Mouse (Mus musculus): ENCODE measurements around the gene Timm13. TPM values are rescaled to one million over a fixed set of nuclear protein-coding genes. Genes with fewer than 3 reads are reported as not detected.

The Timm13 gene
- polyA plus RNA-seq, 1 experiment from 2014 or later = 339 TPM

DNA sequence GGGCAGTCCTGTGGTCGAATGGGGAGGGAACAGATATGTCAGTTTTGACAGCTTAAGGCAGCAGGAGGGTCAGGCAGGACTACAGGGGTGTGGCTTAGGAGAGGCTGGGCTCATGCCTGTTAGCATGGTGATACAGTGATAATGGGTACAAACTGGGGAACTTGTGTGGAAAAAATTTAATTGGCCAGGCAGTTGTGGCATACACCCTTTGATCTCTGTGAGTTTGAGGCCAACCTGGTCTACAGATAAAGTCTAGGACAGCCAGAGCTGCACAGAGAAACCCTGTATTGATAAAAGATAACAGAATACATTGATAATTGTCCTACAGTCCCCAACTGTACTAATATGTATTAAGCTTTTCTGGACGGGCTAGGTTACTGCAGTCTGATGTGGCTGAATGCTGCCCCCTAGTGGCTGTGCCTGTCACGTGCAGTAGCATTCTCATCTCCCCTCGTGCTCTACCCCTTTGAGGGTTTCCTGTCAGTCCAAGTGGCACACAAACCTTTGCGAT is 20.6 kb downstream of the Timm13 start:
- Histone ChIP-seq H3K9me3 (replicated peaks) (no peaks in the 10 kb centered on the region), H3K4me1 (peaks cover 6% of the 10 kb centered on the region), H3K4me3 (replicated peaks) (no peak overlapping the region), H3K36me3 (no peaks in the 10 kb centered on the region), H3K27ac (replicated peaks) (no peak overlapping the region), H3K27me3 (no peaks in the 10 kb centered on the region), H3K4me2 (replicated peaks) (no peak overlapping the region), H3K9ac (no peak overlapping the region)
- WGBS = 19% methylated on average over 5 of the region's 5 CpGs
- no peak for ATAC-seq (ENCODE audit: insufficient number of reproducible peaks, low FRiP score, low TSS enrichment, low read depth)

DNA sequence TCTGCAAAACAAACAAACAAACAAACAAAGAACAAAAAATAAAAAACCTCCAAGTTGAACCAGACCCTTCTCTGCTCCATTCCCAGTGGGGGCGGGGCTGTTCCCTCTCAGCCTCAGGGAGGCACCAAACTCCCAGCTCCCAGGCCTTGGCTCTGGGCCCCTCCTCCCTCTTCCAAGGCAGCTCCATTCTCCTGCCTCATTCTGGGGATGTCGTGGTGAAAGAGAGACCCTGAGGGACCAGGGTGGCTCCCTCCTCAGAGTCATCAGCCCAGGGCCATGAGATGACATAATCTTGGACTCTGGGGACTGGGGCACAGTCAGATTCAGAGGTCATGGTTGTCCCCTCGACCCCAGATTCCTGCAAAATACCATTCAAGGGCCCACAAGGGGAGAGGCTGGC is 24.2 kb downstream of the Timm13 start:
- H3K4me2 ChIP-seq (replicated peaks) = no peak overlapping the region
- no peak for ATAC-seq (ENCODE audit: insufficient number of reproducible peaks, low FRiP score, low TSS enrichment, low read depth)
- no peak overlapping the region for H3K4me3 ChIP-seq (replicated peaks)
- no peak overlapping the region for H3K9ac ChIP-seq
- 15% methylated on average over 3 of the region's 3 CpGs for WGBS
- H3K27ac ChIP-seq (replicated peaks) = no peak overlapping the region
- H3K27me3 ChIP-seq = no peaks in the 10 kb centered on the region; the same call in 1 of the 2 replicates
- no peaks in the 10 kb centered on the region for H3K36me3 ChIP-seq
- H3K4me1 ChIP-seq = peaks cover 6% of the 10 kb centered on the region
- no peaks in the 10 kb centered on the region for H3K9me3 ChIP-seq (replicated peaks)

DNA sequence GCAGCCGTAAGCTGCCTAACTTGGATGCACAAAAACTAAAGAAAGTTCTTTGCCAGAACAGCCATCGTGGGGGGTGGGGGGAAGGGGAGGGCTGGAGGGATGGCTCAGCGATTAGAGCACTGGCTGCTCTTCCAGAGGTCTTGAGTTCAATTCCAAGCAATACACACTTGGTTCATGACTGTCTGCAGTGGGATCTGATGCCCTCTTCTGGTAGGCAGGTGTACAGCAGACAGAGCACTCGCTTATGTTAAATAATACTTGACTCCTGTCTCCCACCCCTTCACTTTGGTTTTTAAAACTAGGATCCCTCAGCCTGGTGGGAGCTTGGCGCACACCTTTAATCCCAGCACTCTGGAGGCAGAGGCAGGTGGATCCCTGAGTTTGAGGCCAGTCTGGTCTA is 24.7 kb downstream of the Timm13 start:
- Histone ChIP-seq H3K4me1 (peaks cover 6% of the 10 kb centered on the region), H3K4me2 (replicated peaks) (no peak overlapping the region), H3K27me3 (no peaks in the 10 kb centered on the region; the same call in 1 of the 2 replicates), H3K27ac (replicated peaks) (no peak overlapping the region), H3K36me3 (no peaks in the 10 kb centered on the region), H3K4me3 (replicated peaks) (no peak overlapping the region), H3K9ac (no peak overlapping the region), H3K9me3 (replicated peaks) (no peaks in the 10 kb centered on the region)
- WGBS = 26% methylated on average over 5 of the region's 5 CpGs
- no peak for ATAC-seq (ENCODE audit: insufficient number of reproducible peaks, low FRiP score, low TSS enrichment, low read depth)

DNA sequence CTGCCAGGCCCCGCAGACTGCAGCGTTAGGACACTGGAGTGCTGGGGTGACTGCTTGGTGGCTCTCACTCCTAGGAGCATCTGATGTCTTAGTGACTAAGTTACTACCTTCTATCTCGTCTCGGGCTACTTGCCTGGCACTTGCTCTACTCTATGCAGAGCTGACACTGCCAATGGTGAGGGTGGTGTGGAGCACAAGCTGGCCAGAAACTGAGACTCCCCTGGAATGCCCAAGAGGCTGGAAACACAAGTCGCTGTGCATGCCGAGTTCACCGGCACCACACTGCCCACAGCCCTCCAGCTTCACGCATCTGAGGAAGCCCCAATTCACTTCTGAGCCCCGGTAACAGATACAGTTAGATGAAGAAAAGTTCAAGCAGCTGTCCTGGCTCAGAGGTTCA is 26.7 kb downstream of the Timm13 start:
- ATAC-seq (ENCODE audit: insufficient number of reproducible peaks, low FRiP score, low TSS enrichment, low read depth) = no peak
- WGBS = 75% methylated on average over 9 of the region's 9 CpGs
- Histone ChIP-seq H3K4me1 (peaks cover 6% of the 10 kb centered on the region), H3K27ac (replicated peaks) (no peak overlapping the region), H3K9me3 (replicated peaks) (no peaks in the 10 kb centered on the region), H3K36me3 (peaks cover under 1% of the 10 kb centered on the region; the same call in 1 of the 2 replicates), H3K27me3 (no peaks in the 10 kb centered on the region; the same call in 1 of the 2 replicates), H3K4me2 (replicated peaks) (no peak overlapping the region), H3K9ac (no peak overlapping the region), H3K4me3 (replicated peaks) (no peak overlapping the region)

DNA sequence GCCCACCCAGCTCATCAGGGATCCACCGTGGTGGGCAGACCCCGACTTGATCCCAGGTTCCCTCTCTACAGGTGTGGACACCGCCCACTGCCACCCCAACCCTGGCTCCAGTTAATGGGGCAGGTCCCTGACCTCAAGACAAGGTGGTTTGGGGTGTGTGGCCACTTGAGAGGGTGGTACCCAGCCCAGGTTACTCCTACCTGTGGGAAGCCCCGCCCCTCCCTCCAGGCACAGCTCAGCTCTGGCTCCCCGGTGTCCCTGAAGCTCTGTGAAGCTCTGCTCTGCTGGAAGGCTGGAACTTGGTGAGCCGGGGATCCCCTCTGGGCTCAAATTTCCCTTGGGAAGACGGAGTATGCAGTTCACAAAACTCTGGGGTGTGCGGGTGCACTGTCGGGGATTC is 29.2 kb downstream of the Timm13 start, which contains the start of gene Tmprss9:
Gene Tmprss9, plus strand, starts transcription at position 268 of the 400 bp plus-strand sequence.
- H3K27ac ChIP-seq (replicated peaks) = no peak within 1 kb of the TSS
- H3K27me3 ChIP-seq = no peaks in the 10 kb centered on the region; the same call in 1 of the 2 replicates
- ATAC-seq (ENCODE audit: insufficient number of reproducible peaks, low FRiP score, low TSS enrichment, low read depth) = no peak
- peaks cover 5% of the 10 kb centered on the region for H3K4me1 ChIP-seq
- H3K36me3 ChIP-seq = peaks cover 25% of the 10 kb centered on the region
- H3K4me3 ChIP-seq (replicated peaks) = no peak within 1 kb of the TSS
- H3K4me2 ChIP-seq (replicated peaks) = no peak within 1 kb of the TSS
- H3K9ac ChIP-seq = no peak within 1 kb of the TSS
- no peaks in the 10 kb centered on the region for H3K9me3 ChIP-seq (replicated peaks)
- 27% methylated on average over 9 of the region's 9 CpGs for WGBS

DNA sequence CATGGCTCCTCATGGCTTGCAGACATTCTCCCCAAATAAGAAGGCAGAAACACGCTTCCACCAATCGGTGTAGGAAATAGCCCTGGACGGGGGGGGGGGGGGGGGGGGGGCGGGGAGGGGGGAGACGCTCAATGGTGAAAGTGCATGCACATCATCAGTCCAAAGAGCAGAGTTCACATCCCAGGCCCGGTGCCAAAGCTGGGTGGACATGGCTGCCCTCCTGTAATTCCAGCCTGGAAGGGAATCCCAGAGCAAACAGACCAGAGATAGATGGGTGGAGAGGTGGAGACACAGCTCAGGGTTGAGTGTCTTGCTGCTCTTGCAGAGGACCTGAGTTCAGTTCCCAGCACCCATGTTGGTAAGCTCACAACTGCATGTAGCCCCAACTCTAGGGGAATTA is 29.8 kb downstream of the Timm13 start:
- no peaks in the 10 kb centered on the region for H3K9me3 ChIP-seq (replicated peaks)
- no peak overlapping the region for H3K4me3 ChIP-seq (replicated peaks)
- H3K27me3 ChIP-seq = no peaks in the 10 kb centered on the region; the same call in 1 of the 2 replicates
- H3K4me2 ChIP-seq (replicated peaks) = no peak overlapping the region
- H3K36me3 ChIP-seq = peaks cover 31% of the 10 kb centered on the region
- ATAC-seq (ENCODE audit: insufficient number of reproducible peaks, low FRiP score, low TSS enrichment, low read depth) = no peak
- no peak overlapping the region for H3K9ac ChIP-seq
- H3K27ac ChIP-seq (replicated peaks) = no peak overlapping the region
- WGBS = 88% methylated on average over 3 of the region's 6 CpGs
- no peaks in the 10 kb centered on the region for H3K4me1 ChIP-seq

DNA sequence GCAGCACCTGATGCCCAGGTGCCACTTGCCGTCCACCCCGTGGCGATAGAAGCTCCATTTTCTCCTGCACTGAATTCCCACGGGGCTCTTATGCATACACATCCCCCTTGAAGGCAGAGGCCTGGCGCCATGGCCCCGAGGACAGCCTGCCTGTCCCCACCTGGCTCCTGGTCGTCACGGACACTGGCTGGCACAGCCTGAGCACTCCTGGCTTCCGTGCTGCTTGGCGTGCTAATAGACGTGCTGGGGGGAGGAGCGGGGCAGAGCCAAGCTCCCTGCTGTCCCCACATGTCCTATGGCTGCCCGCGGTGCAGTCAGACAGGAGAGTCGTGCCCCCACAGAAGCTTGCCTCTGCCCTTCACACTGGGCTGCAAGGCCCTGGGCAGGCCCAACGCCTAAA is 36.3 kb downstream of the Timm13 start:
- Histone ChIP-seq H3K27ac (replicated peaks) (no peak overlapping the region), H3K9ac (no peak overlapping the region), H3K36me3 (peaks cover 75% of the 10 kb centered on the region), H3K4me1 (no peaks in the 10 kb centered on the region), H3K27me3 (no peaks in the 10 kb centered on the region), H3K4me3 (replicated peaks) (no peak overlapping the region), H3K4me2 (replicated peaks) (no peak overlapping the region), H3K9me3 (replicated peaks) (no peaks in the 10 kb centered on the region)
- 88% methylated on average over 16 of the region's 16 CpGs for WGBS
- ATAC-seq (ENCODE audit: insufficient number of reproducible peaks, low FRiP score, low TSS enrichment, low read depth) = no peak

DNA sequence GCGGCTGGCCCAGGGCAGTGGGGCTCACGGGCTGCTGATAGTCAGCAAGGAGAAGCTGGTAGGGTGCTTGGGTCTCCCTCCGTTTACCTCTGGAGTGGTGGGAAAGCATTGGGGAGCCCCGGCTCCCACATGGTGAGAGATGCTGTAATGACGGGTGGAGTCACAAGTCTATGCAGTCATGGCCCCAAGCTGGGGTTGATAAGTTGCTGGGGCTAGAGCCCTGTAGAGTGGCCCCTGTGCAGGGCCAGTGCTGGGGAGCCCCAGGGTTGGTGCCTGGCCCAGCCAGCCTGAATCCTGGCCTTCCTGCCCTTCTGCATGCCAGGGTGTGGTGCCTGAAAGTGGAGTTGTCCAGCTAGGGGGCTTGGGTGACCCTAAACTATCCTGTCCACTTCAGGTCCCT is 38.5 kb downstream of the Timm13 start:
- no peak overlapping the region for H3K4me3 ChIP-seq (replicated peaks)
- H3K36me3 ChIP-seq = peaks cover 57% of the 10 kb centered on the region
- H3K9me3 ChIP-seq (replicated peaks) = no peaks in the 10 kb centered on the region
- no peaks in the 10 kb centered on the region for H3K27me3 ChIP-seq
- H3K4me2 ChIP-seq (replicated peaks) = no peak overlapping the region
- no peak overlapping the region; the same call in 1 of the 2 replicates for H3K9ac ChIP-seq
- no peak overlapping the region for H3K27ac ChIP-seq (replicated peaks)
- H3K4me1 ChIP-seq = peaks cover 6% of the 10 kb centered on the region
- ATAC-seq (ENCODE audit: insufficient number of reproducible peaks, low FRiP score, low TSS enrichment, low read depth) = no peak
- 93% methylated on average over 5 of the region's 5 CpGs for WGBS

DNA sequence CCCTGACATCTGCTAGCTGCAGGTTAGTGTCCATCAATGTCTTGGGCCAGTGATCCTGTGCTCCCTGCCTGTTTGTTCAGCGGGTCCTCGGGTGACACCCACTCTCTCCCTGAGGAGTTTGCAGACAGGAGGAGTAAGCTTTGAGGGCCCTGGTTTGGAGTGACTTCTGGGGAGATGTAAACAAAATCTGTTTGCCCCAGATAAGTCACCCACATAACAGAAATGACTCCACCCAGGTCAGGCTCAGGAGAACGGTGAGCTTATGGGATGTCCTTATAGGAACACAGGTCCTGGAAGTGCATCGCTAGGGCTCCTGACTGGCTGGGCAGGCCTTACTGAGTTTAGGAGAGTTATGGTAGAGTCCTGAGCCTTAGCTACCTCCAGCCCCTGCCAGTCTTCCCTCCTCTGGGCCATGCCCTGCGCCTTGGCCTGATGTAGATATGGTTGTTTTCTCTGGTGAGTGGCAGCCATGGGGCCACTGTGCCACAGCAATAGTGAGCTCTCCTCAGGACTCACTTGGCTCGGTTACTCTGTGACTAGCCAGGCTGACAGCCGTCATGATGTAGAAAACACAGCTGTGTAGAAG is 42.3 kb downstream of the Timm13 start:
- no peak overlapping the region for H3K9ac ChIP-seq

DNA sequence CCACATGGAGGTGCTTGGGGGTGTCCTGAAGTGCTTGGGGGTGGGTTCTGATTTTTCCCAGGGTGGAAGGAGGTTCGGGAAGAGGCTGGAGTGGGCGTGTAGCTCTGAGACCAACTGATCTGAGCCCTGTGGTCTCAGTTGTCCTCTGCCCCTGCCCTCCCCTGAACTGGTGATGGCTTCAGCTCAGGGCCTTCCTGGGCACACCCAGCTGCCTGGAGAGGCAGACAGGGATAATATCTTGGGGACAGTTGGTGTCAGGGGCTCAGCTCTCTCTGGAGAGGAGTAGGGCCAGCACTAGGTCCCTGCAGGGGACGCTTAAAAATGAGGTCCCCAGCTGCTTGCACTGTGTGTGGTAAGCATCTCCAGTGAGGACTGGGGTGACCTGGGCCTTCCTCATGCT is 42.9 kb downstream of the Timm13 start:
- peaks cover 23% of the 10 kb centered on the region for H3K36me3 ChIP-seq
- H3K9ac ChIP-seq = peak overlapping the region; percentile 9; the same call in 1 of the 2 replicates
- ATAC-seq (ENCODE audit: insufficient number of reproducible peaks, low FRiP score, low TSS enrichment, low read depth) = no peak
- H3K4me3 ChIP-seq (replicated peaks) = no peak overlapping the region
- WGBS = 44% methylated on average over 3 of the region's 3 CpGs
- H3K4me1 ChIP-seq = peaks cover 38% of the 10 kb centered on the region
- H3K9me3 ChIP-seq (replicated peaks) = no peaks in the 10 kb centered on the region
- no peaks in the 10 kb centered on the region for H3K27me3 ChIP-seq
- no peak overlapping the region; the same call in 1 of the 2 replicates for H3K27ac ChIP-seq (replicated peaks)
- H3K4me2 ChIP-seq (replicated peaks) = no peak overlapping the region

More for the DNA sequence above, 42.3 kb downstream of the Timm13 start:
- WGBS = 83% methylated on average over 7 of the region's 7 CpGs
- Histone ChIP-seq H3K27ac (replicated peaks) (no peak overlapping the region), H3K4me3 (replicated peaks) (no peak overlapping the region), H3K4me2 (replicated peaks) (no peak overlapping the region), H3K4me1 (peaks cover 37% of the 10 kb centered on the region), H3K36me3 (peaks cover 23% of the 10 kb centered on the region), H3K9me3 (replicated peaks) (no peaks in the 10 kb centered on the region), H3K27me3 (no peaks in the 10 kb centered on the region)
- no peak for ATAC-seq (ENCODE audit: insufficient number of reproducible peaks, low FRiP score, low TSS enrichment, low read depth)

DNA sequence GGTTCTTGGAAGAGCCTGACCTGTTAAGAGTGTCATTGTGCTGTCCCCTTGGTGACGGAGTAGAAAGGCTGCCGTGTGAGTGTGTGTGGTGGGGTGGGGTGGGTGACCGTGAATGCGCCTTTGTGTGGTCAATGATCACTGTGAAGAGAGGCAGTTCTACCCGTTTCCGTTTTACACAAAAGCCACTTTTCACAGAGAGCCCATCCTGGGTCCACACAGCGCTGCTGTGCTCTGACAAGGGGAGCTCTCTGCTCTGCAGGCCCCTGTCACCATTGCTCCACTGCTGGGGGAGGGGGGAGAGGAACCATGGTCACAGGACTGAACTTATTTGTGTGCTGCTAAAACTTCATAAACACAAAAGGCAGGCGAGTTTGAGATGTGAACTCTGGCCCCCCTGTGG is 43.4 kb downstream of the Timm13 start:
- no peak for ATAC-seq (ENCODE audit: insufficient number of reproducible peaks, low FRiP score, low TSS enrichment, low read depth)
- Histone ChIP-seq H3K9me3 (replicated peaks) (no peaks in the 10 kb centered on the region), H3K27me3 (no peaks in the 10 kb centered on the region), H3K4me3 (replicated peaks) (no peak overlapping the region), H3K9ac (peak overlapping the region; percentile 9; the same call in 1 of the 2 replicates), H3K36me3 (peaks cover 20% of the 10 kb centered on the region), H3K4me1 (peaks cover 38% of the 10 kb centered on the region), H3K4me2 (replicated peaks) (no peak overlapping the region), H3K27ac (replicated peaks) (no peak overlapping the region; the same call in 1 of the 2 replicates)
- WGBS = 40% methylated on average over 8 of the region's 8 CpGs

DNA sequence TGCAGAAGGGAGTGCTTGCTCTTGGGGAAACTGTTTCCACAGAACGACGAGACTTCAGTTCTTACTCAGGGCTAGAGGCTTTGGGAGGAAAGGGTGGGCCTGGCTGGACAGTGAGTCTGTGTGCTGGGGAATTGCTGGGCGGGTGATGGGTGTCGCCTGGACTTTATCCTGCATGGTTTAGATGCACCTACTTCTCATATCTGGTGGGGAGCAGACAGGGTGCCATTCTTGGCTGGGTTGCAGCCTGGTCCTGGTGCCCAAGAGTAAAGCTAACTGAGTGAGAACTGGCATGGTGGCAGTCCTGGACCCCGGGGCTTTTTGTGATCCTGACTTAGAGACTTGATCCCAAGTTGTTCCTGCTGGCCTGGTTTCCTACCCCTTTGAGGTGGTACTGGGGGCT is 43.9 kb downstream of the Timm13 start:
- Histone ChIP-seq H3K27ac (replicated peaks) (peak overlapping the region; percentile 48; the same call in 1 of the 2 replicates), H3K9me3 (replicated peaks) (no peaks in the 10 kb centered on the region), H3K4me2 (replicated peaks) (peak overlapping the region; percentile 100; the same call in 1 of the 2 replicates), H3K27me3 (no peaks in the 10 kb centered on the region), H3K4me3 (replicated peaks) (no peak overlapping the region), H3K36me3 (peaks cover 20% of the 10 kb centered on the region), H3K4me1 (peaks cover 38% of the 10 kb centered on the region), H3K9ac (no peak overlapping the region)
- no peak for ATAC-seq (ENCODE audit: insufficient number of reproducible peaks, low FRiP score, low TSS enrichment, low read depth)
- WGBS = 63% methylated on average over 5 of the region's 5 CpGs

Measured in embryonic facial prominence, embryonic 15.5 days (tissue).